24 mouse cellular contexts compared by ENCODE assay signal in the genomic region with DNA sequence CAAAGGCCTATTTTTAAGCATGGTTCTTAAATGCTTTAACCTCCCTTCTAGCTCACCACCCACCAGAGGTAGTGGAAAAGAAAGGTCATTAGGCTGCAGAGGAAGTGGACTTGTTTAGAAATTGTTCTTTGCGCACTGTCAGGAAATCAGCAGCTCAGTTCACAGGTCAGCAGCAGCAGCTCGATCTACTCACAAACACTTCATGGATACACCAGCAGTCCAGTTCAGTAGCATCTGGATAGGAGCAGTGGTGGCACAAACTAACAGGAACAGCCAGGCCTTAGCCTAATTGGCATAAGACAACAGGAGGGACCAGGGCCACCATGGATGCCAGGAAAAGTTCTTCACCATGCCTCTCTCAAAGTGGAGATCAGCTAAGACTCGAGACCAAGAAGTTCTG. TPM values are rescaled to one million over a fixed set of nuclear protein-coding genes. Genes with fewer than 3 reads are reported as not detected.
"Had no signal": no experiment of that assay in that cellular context is flagged by ENCODE, and none has a peak within 500 bp of the region (broad histone marks: within the 10 kb centered on the region; RNA-seq: fewer than 3 reads in every experiment).

No protein-coding gene starts in this region.

- H3K4me2 ChIP-seq: liver, embryonic 13.5 days; midbrain, embryonic 13.5 days; neural tube, embryonic 12.5 days; neural tube, embryonic 15.5 days had no signal

- H3K9me3 ChIP-seq: liver, embryonic 13.5 days; midbrain, embryonic 10.5 days; midbrain, embryonic 13.5 days; neural tube, embryonic 12.5 days; neural tube, embryonic 15.5 days had no signal

- H3K4me3 ChIP-seq: left cerebral cortex, adult 2 months; liver, embryonic 13.5 days; megakaryocyte, embryonic 14.5 days; midbrain, embryonic 10.5 days; midbrain, embryonic 13.5 days; myocyte; neural tube, embryonic 12.5 days; neural tube, embryonic 15.5 days had no signal

- H3K9ac ChIP-seq: liver, embryonic 13.5 days; midbrain, embryonic 13.5 days; neural tube, embryonic 12.5 days; neural tube, embryonic 15.5 days had no signal

- H3K27ac ChIP-seq: left cerebral cortex, adult 2 months; liver, embryonic 13.5 days; midbrain, embryonic 10.5 days; midbrain, embryonic 13.5 days; neural tube, embryonic 12.5 days; neural tube, embryonic 15.5 days; stomach, postnatal 0 days had no signal

- DNase-seq: kidney, adult 18-20 months; kidney, adult 9 months; kidney, postnatal 14 days; kidney, postnatal 4 days; layer of hippocampus, postnatal 36 days; liver, embryonic 13.5 days; right cerebral cortex, adult 18-20 months; right cerebral cortex, postnatal 14 days; right cerebral cortex, postnatal 4 days; thymus, adult 2 months; thymus, postnatal 14 days; thymus, postnatal 4 days had no signal

- ATAC-seq: inflammation-experienced regulatory T-cells, adult 6 months; intestine, embryonic 16.5 days; midbrain, embryonic 13.5 days; midbrain, embryonic 16.5 days had no signal

- H3K36me3 ChIP-seq: liver, embryonic 13.5 days; midbrain, embryonic 10.5 days; midbrain, embryonic 13.5 days; neural tube, embryonic 12.5 days; neural tube, embryonic 15.5 days had no signal

- H3K27me3 ChIP-seq: liver, embryonic 13.5 days; megakaryocyte, embryonic 14.5 days; midbrain, embryonic 13.5 days; neural tube, embryonic 12.5 days; neural tube, embryonic 15.5 days had no signal

- H3K4me1 ChIP-seq: liver, embryonic 13.5 days; megakaryocyte, embryonic 14.5 days; midbrain, embryonic 10.5 days; midbrain, embryonic 13.5 days; neural tube, embryonic 12.5 days; neural tube, embryonic 15.5 days had no signal

RNA-seq across cellular contexts. Expression of gene Kcns3, which starts 49.3 kb away (rescaled TPM):
- total RNA-seq: monocyte, adult 5-6 weeks had no signal
- polyA plus RNA-seq: inflammation-experienced regulatory T-cells, adult 6 months; myocyte had no signal
